Mouse (Mus musculus): ENCODE data around the gene Hoxd4. TPM values are rescaled to one million over a fixed set of nuclear protein-coding genes. Genes with fewer than 3 reads are reported as not detected.

The Hoxd4 gene
- total and polyA plus RNA-seq, 3 experiments = 0.21 to 1.0 (median 0.45) TPM

DNA sequence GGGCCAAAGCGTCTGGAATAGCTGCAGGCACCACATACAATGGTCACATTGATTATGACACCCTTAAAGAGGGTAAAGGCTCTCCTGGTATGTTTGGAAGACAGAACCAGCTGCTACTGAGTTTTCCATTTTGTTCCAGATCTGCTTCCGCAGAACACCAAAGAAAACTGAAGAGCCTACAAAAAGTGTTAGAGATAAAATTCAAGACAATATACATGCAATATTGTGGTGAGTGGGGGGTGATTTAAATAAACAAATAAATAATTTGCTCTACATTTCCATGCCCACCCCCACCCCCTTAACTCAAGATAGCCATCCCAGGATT is 27.7 kb downstream of the Hoxd4 start:
- TF ChIP-seq EP300 (IDR thresholded peaks at IDR 0.05; ENCODE audit: insufficient read depth, low read depth, low read length) (no peak), POLR2A (IDR thresholded peaks at IDR 0.05; ENCODE audit: insufficient read depth, low read depth, low read length) (no peak), CTCF (IDR thresholded peaks at IDR 0.05) (no peak)
- H3K79me2 ChIP-seq (replicated peaks; ENCODE audit: control insufficient read depth, insufficient read depth, low read length) = no peaks in the 10 kb centered on the region
- H3K27ac ChIP-seq = no peak overlapping the region
- H3K36me3 ChIP-seq (ENCODE audit: control insufficient read depth, insufficient read depth, low read length) = no peaks in the 10 kb centered on the region
- H3K27me3 ChIP-seq (ENCODE audit: control insufficient read depth, insufficient read depth, low read length) = peaks cover 39% of the 10 kb centered on the region
- no peak overlapping the region for H3K9ac ChIP-seq (ENCODE audit: low read depth, low read length)
- DNase-seq = no peak
- intact Hi-C loops (cut with DNase I) = no loop called here
- no peak overlapping the region for H3K4me3 ChIP-seq
- no peaks in the 10 kb centered on the region for H3K4me1 ChIP-seq (ENCODE audit: control insufficient read depth, insufficient read depth, low read length)
- whole genome bisulfite sequencing = 20% methylated on average over 2 of the region's 2 CpGs

DNA sequence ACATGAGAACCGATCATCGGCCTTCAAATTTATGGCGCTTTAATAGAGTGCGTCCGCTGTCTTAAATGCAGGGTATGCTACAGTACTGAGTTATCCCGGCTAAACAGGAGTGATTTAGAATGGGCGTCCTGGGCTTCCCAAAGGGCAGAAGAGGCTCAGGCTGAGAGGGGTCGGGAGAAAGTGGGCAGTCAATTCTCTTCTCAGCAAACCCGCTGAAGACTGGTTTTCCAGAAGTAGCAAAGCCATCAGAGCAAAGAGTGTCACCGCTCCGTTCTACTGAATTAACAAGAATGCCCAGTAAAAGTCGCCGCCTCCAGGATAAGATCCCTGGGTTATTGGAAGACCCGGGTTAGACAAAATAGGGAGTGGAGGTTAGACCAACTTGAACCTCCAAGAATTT is 28.1 kb downstream of the Hoxd4 start:
- Histone ChIP-seq H3K27me3 (ENCODE audit: control insufficient read depth, insufficient read depth, low read length) (peaks cover 35% of the 10 kb centered on the region), H3K79me2 (replicated peaks; ENCODE audit: control insufficient read depth, insufficient read depth, low read length) (no peaks in the 10 kb centered on the region), H3K36me3 (ENCODE audit: control insufficient read depth, insufficient read depth, low read length) (no peaks in the 10 kb centered on the region), H3K4me3 (no peak overlapping the region), H3K27ac (no peak overlapping the region), H3K9ac (ENCODE audit: low read depth, low read length) (no peak overlapping the region), H3K4me1 (ENCODE audit: control insufficient read depth, insufficient read depth, low read length) (no peaks in the 10 kb centered on the region)
- TF ChIP-seq POLR2A (IDR thresholded peaks at IDR 0.05; ENCODE audit: insufficient read depth, low read depth, low read length) (no peak), CTCF (IDR thresholded peaks at IDR 0.05) (no peak), EP300 (IDR thresholded peaks at IDR 0.05; ENCODE audit: insufficient read depth, low read depth, low read length) (no peak)
- WGBS = 6% methylated on average over 14 of the region's 14 CpGs
- intact Hi-C loops (cut with DNase I) = no loop called here
- no peak for DNase-seq

DNA sequence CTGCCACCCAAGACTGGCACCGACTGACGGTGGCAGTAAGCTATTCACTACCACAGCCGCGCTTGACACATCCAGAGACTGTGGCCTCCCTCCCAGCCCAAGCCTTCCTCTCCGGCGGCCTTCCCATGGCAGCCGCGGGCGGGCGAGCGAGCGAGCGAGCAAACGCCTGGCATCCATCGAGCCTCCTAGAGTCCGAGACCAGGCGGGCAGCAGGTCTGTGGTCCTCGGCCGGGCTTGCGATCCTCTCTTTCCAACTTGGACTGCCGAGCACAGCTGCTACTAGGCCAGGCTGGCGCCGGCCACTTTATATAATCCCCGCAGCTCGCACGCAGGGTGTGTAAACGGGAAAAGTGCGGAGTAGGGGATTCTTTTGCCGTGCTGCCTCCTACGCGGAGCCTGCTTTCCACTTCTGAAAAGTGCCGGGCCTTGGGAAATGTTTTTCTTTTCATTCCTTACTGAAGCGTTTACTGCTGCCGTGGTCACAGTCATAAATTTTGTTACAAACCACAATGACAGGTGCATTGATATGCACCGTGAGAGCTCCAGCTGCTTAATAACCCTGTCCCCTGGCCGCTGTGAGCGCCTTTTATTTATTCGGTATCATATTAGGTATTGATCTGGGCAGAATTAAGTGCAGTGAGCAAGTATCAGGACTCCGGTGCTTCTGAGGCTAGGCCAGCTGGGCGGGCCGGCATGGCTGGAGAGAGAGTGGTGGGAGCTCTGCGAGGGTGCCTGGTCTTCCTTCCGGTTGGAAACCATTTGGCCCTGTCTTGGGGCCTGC is 28.8 kb downstream of the Hoxd4 start:
- H3K36me3 ChIP-seq (ENCODE audit: control insufficient read depth, insufficient read depth, low read length) = no peaks in the 10 kb centered on the region
- intact Hi-C loops (cut with DNase I) = no loop called here
- H3K9ac ChIP-seq (ENCODE audit: low read depth, low read length) = no peak overlapping the region
- TF ChIP-seq POLR2A (IDR thresholded peaks at IDR 0.05; ENCODE audit: insufficient read depth, low read depth, low read length) (no peak), CTCF (IDR thresholded peaks at IDR 0.05) (no peak), EP300 (IDR thresholded peaks at IDR 0.05; ENCODE audit: insufficient read depth, low read depth, low read length) (no peak)
- H3K27me3 ChIP-seq (ENCODE audit: control insufficient read depth, insufficient read depth, low read length) = peaks cover 30% of the 10 kb centered on the region
- no peaks in the 10 kb centered on the region for H3K79me2 ChIP-seq (replicated peaks; ENCODE audit: control insufficient read depth, insufficient read depth, low read length)
- no peaks in the 10 kb centered on the region for H3K4me1 ChIP-seq (ENCODE audit: control insufficient read depth, insufficient read depth, low read length)
- 7% methylated on average over 43 of the region's 43 CpGs for WGBS
- H3K4me3 ChIP-seq = no peak overlapping the region
- no peak for DNase-seq
- H3K27ac ChIP-seq = no peak overlapping the region

DNA sequence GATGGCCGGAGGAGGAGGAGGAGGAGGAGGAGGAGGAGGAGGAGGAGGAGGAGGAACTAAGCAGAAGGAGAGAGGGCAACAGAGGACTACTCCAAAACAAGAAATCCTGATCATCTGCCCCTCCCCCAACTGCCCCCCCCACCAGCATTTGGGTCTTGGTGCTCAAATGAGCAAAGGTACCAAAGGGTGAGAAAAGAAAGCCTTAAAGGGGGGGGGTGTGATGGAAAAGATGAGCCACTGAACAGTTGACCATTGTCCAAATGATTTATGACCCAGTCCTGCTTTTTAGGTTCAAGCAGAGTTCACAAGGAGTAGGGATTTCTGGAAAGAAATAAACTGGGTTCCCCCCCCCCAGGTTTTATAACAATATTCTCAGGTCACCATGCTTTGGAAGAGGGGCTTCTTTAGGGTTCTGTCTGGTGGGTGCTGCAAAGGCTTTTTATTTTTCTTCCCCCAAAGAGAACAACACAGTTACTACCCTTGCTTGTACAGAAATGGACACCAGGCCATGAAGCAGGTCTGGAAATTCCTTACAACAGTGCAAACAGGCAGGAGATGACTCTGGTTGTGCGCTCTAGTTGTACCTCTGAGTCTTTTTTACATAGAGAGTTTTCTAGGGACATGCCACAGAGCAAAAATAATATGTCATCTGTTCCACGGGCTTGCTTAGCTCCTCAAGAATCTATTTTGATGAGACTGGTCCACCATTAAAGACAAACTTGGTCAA is 29.7 kb downstream of the Hoxd4 start:
- Histone ChIP-seq H3K4me1 (ENCODE audit: control insufficient read depth, insufficient read depth, low read length) (no peaks in the 10 kb centered on the region), H3K79me2 (replicated peaks; ENCODE audit: control insufficient read depth, insufficient read depth, low read length) (no peaks in the 10 kb centered on the region), H3K27me3 (ENCODE audit: control insufficient read depth, insufficient read depth, low read length) (peaks cover 30% of the 10 kb centered on the region), H3K36me3 (ENCODE audit: control insufficient read depth, insufficient read depth, low read length) (no peaks in the 10 kb centered on the region), H3K27ac (no peak overlapping the region), H3K9ac (ENCODE audit: low read depth, low read length) (no peak overlapping the region), H3K4me3 (no peak overlapping the region)
- DNase-seq = no peak
- WGBS = 47% methylated on average over 2 of the region's 3 CpGs
- intact Hi-C loops (cut with DNase I) = no loop called here
- TF ChIP-seq POLR2A (IDR thresholded peaks at IDR 0.05; ENCODE audit: insufficient read depth, low read depth, low read length) = no peak
- TF ChIP-seq EP300 (IDR thresholded peaks at IDR 0.05; ENCODE audit: insufficient read depth, low read depth, low read length) = no peak
- TF ChIP-seq CTCF (IDR thresholded peaks at IDR 0.05) = no peak

DNA sequence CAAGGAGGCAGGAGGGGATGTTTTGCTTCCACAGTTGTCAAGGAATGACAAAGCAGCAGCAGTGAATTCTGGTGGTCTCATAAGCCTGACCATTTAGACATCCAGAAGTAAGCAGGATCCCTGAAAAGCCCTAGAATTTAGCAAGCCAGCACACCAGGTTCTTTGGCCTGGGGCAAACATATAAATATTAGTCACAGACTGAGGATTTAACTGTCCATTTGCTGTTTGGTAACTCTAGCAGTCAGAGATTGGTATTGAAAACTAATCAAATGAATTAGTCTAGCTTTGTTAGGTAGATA is 30.2 kb downstream of the Hoxd4 start:
- Histone ChIP-seq H3K4me3 (no peak overlapping the region), H3K9ac (ENCODE audit: low read depth, low read length) (no peak overlapping the region), H3K4me1 (ENCODE audit: control insufficient read depth, insufficient read depth, low read length) (no peaks in the 10 kb centered on the region), H3K27me3 (ENCODE audit: control insufficient read depth, insufficient read depth, low read length) (peaks cover 32% of the 10 kb centered on the region), H3K27ac (no peak overlapping the region), H3K36me3 (ENCODE audit: control insufficient read depth, insufficient read depth, low read length) (no peaks in the 10 kb centered on the region), H3K79me2 (replicated peaks; ENCODE audit: control insufficient read depth, insufficient read depth, low read length) (no peaks in the 10 kb centered on the region)
- no peak for DNase-seq
- TF ChIP-seq POLR2A (IDR thresholded peaks at IDR 0.05; ENCODE audit: insufficient read depth, low read depth, low read length) (no peak), CTCF (IDR thresholded peaks at IDR 0.05) (no peak), EP300 (IDR thresholded peaks at IDR 0.05; ENCODE audit: insufficient read depth, low read depth, low read length) (no peak)
- intact Hi-C loops (cut with DNase I) = no loop called here

DNA sequence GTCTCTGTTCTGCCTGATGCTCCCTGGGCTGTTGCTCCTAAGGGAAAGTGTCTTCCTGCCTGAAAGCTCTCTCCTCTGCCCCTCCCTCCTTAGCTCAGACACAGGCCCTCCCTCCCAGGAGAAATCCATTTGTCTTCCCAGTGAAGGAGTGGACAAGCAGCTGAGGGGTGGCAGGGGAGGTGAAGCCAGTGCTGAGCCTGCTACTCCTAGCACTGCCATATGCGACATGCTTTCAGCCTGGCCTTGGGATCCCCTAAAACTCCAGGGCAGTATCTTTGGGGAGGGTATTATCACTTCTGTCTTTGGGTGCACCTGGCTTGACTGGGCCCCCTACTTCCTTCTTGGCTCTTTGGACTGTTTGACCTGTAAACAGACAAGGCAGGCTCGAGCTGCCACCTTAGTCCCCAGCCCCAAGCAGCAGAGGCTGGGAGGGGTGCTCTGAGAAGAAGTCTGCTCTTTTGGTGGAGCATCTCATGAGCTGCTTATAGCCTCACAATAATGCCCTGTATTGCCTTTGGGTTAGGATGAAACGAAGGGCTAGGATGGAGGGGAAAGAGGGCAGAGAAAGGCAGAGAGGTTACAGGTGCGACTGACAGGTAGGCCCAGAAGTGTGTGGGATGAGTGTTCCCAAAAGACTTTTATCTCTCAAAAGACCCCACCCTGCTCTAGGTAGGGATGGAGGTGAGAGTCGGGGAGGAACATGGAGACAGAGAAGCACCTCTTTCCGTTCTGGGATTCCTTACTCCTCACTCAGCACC is 34.0 kb downstream of the Hoxd4 start:
- no peak overlapping the region for H3K4me3 ChIP-seq
- no peak for TF ChIP-seq EP300 (IDR thresholded peaks at IDR 0.05; ENCODE audit: insufficient read depth, low read depth, low read length)
- TF ChIP-seq POLR2A (IDR thresholded peaks at IDR 0.05; ENCODE audit: insufficient read depth, low read depth, low read length) = no peak
- TF ChIP-seq CTCF (IDR thresholded peaks at IDR 0.05) = no peak
- H3K9ac ChIP-seq (ENCODE audit: low read depth, low read length) = no peak overlapping the region
- intact Hi-C loops (cut with DNase I) = no loop called here
- no peak for DNase-seq
- WGBS = 12% methylated on average over 6 of the region's 6 CpGs
- H3K4me1 ChIP-seq (ENCODE audit: control insufficient read depth, insufficient read depth, low read length) = no peaks in the 10 kb centered on the region
- H3K27ac ChIP-seq = no peak overlapping the region
- H3K27me3 ChIP-seq (ENCODE audit: control insufficient read depth, insufficient read depth, low read length) = peaks cover 40% of the 10 kb centered on the region
- H3K36me3 ChIP-seq (ENCODE audit: control insufficient read depth, insufficient read depth, low read length) = no peaks in the 10 kb centered on the region
- H3K79me2 ChIP-seq (replicated peaks; ENCODE audit: control insufficient read depth, insufficient read depth, low read length) = no peaks in the 10 kb centered on the region

Data from heart, adult 2 months (tissue).